Mouse (Mus musculus) lung, embryonic 14.5 days (tissue): ENCODE measurements around the gene Sema7a. TPM values are rescaled to one million over a fixed set of nuclear protein-coding genes. Genes with fewer than 3 reads are reported as not detected.

Source experiments
- ATAC-seq: fragments of 200-750 bp; cut with Nextera tagmentation; 2 replicates; pipeline ENCODE4 v1.8.0; 2017; ENCODE audit warnings: mild to moderate bottlenecking, moderate TSS enrichment, moderate library complexity; ENCODE audit not compliant: insufficient read depth
- DNase-seq: peaks from one replicate; pipeline ENCODE4 v3.0.0-alpha.2; 2015
- H3K27ac ChIP-seq: fragments of 300-500 bp; sonication (generic); 2 replicates; pipeline ENCODE4 v1.5.1; 2014; ENCODE audit warnings: low read depth, mild to moderate bottlenecking, moderate library complexity
- H3K27me3 ChIP-seq: fragments of 300-500 bp; sonication (generic); 2 replicates; pipeline ENCODE4 v1.6.1; 2014; ENCODE audit warnings: low read length, control low read depth; ENCODE audit not compliant: insufficient read depth
- H3K36me3 ChIP-seq: fragments of 300-500 bp; sonication (generic); 2 replicates; pipeline ENCODE4 v1.6.1; 2014; ENCODE audit warnings: control low read depth; ENCODE audit not compliant: insufficient read depth
- H3K4me1 ChIP-seq: fragments of 300-500 bp; sonication (generic); 2 replicates; pipeline ENCODE4 v1.6.1; 2014; ENCODE audit warnings: antibody characterized with exemption, control low read depth; ENCODE audit not compliant: insufficient read depth
- H3K4me2 ChIP-seq: fragments of 300-500 bp; sonication (generic); 2 replicates; pipeline ENCODE4 v1.6.1; 2014; ENCODE audit warnings: mild to moderate bottlenecking
- H3K4me3 ChIP-seq: fragments of 300-500 bp; sonication (generic); 2 replicates; pipeline ENCODE4 v1.5.1; 2014; ENCODE audit warnings: low read depth, low read length
- H3K9ac ChIP-seq: fragments of 300-500 bp; sonication (generic); 2 replicates; pipeline ENCODE4 v1.6.1; 2014
- H3K9me3 ChIP-seq: fragments of 300-500 bp; sonication (generic); 2 replicates; pipeline ENCODE4 v1.6.1; 2016; ENCODE audit warnings: low read depth, low read length, control low read depth
- CTCF ChIP-seq: IDR thresholded peaks from 2 replicates; pipeline ENCODE4 v1.5.1; 2016; ENCODE audit warnings: antibody characterized with exemption, low read depth
- WGBS: fragments of 180-500 bp; shearing (Covaris S2); extraction: QIAGEN DNeasy Blood & Tissue Kit; methylation state at CpG from one replicate; pipeline ENCODE4 v1.1.7; 2014; 5-methylcytosine and 5-hydroxymethylcytosine counted together
- polyA plus RNA-seq: library from polyadenylated mRNA; unstranded; fragments of >200 nt; fragmentation: Nextera tagmentation; extraction: Ambion mirVana; gene quantifications from 2 replicates; pipeline ENCODE4 v1.2.1, GENCODE M21; 2014

Sema7a gene
- polyA plus RNA-seq, 1 experiment from 2014 or later: 1.0 TPM

GRCm38 (mm10) chr9:57956196-57956837, 16.4 kb downstream of the Sema7a start:
- no peak for TF ChIP-seq CTCF
- 71% methylated on average over 9 of the region's 9 CpGs for WGBS
- H3K36me3 ChIP-seq: no peaks in the 10 kb centered on the region
- ATAC-seq (no peak), DNase-seq (no peak)
- H3K27ac ChIP-seq: no peak overlapping the region
- H3K9ac ChIP-seq: no peak overlapping the region
- no peaks in the 10 kb centered on the region for H3K9me3 ChIP-seq
- H3K4me3 ChIP-seq: no peak overlapping the region
- no peak overlapping the region for H3K4me2 ChIP-seq
- no peaks in the 10 kb centered on the region for H3K27me3 ChIP-seq
- no peaks in the 10 kb centered on the region for H3K4me1 ChIP-seq

GRCm38 (mm10) chr9:57956838-57957236, 16.9 kb downstream of the Sema7a start:
- H3K27me3 ChIP-seq: no peaks in the 10 kb centered on the region
- TF ChIP-seq CTCF: no peak
- no peak overlapping the region for H3K4me3 ChIP-seq
- no peak overlapping the region for H3K9ac ChIP-seq
- H3K9me3 ChIP-seq: no peaks in the 10 kb centered on the region
- DNase-seq (no peak), ATAC-seq (no peak)
- no peak overlapping the region for H3K27ac ChIP-seq
- WGBS: 67% methylated on average over 5 of the region's 5 CpGs
- H3K36me3 ChIP-seq: no peaks in the 10 kb centered on the region
- no peak overlapping the region for H3K4me2 ChIP-seq
- H3K4me1 ChIP-seq: no peaks in the 10 kb centered on the region

GRCm38 (mm10) chr9:57958615-57959014, 18.7 kb downstream of the Sema7a start:
- no peak for DNase-seq
- TF ChIP-seq CTCF: no peak
- Histone ChIP-seq H3K27ac (no peak overlapping the region), H3K9me3 (no peaks in the 10 kb centered on the region), H3K27me3 (no peaks in the 10 kb centered on the region), H3K4me1 (no peaks in the 10 kb centered on the region), H3K9ac (no peak overlapping the region), H3K4me3 (no peak overlapping the region), H3K36me3 (no peaks in the 10 kb centered on the region), H3K4me2 (no peak overlapping the region)
- 59% methylated on average over 1 of the region's 1 CpGs for WGBS
- ATAC-seq: no peak

GRCm38 (mm10) chr9:57959399-57959798, 19.5 kb downstream of the Sema7a start:
- Histone ChIP-seq H3K4me1 (no peaks in the 10 kb centered on the region), H3K4me3 (no peak overlapping the region)
- 44% methylated on average over 10 of the region's 10 CpGs for WGBS

GRCm38 (mm10) chr9:57959886-57960866, 20.3 kb downstream of the Sema7a start:
- no peak overlapping the region for H3K4me2 ChIP-seq
- H3K27me3 ChIP-seq: no peaks in the 10 kb centered on the region
- H3K36me3 ChIP-seq: no peaks in the 10 kb centered on the region
- DNase-seq (no peak), ATAC-seq (no peak)
- H3K9me3 ChIP-seq: no peaks in the 10 kb centered on the region
- H3K4me3 ChIP-seq: no peak overlapping the region
- 74% methylated on average over 17 of the region's 17 CpGs for WGBS
- H3K9ac ChIP-seq: no peak overlapping the region
- H3K4me1 ChIP-seq: no peaks in the 10 kb centered on the region
- no peak for TF ChIP-seq CTCF
- H3K27ac ChIP-seq: no peak overlapping the region

More at GRCm38 (mm10) chr9:57959399-57959798, 19.5 kb downstream of the Sema7a start:
- TF ChIP-seq CTCF: no peak
- Histone ChIP-seq H3K9ac (no peak overlapping the region), H3K27ac (no peak overlapping the region), H3K36me3 (no peaks in the 10 kb centered on the region), H3K27me3 (no peaks in the 10 kb centered on the region), H3K4me2 (no peak overlapping the region), H3K9me3 (no peaks in the 10 kb centered on the region)
- no peak for DNase-seq
- no peak for ATAC-seq

- ATAC-seq (no peak), DNase-seq (no peak)
- Histone ChIP-seq H3K9me3 (no peaks in the 10 kb centered on the region), H3K4me2 (no peak overlapping the region), H3K36me3 (no peaks in the 10 kb centered on the region), H3K27me3 (no peaks in the 10 kb centered on the region), H3K27ac (no peak overlapping the region), H3K4me3 (no peak overlapping the region), H3K4me1 (no peaks in the 10 kb centered on the region), H3K9ac (no peak overlapping the region)
- WGBS: 92% methylated on average over 15 of the region's 15 CpGs
- TF ChIP-seq CTCF: no peak
Measured at GRCm38 (mm10) chr9:57961226-57961625, 21.3 kb downstream of the Sema7a start.
